Comparison of ENCODE assay signal across 8 mouse cellular contexts in the genomic region with DNA sequence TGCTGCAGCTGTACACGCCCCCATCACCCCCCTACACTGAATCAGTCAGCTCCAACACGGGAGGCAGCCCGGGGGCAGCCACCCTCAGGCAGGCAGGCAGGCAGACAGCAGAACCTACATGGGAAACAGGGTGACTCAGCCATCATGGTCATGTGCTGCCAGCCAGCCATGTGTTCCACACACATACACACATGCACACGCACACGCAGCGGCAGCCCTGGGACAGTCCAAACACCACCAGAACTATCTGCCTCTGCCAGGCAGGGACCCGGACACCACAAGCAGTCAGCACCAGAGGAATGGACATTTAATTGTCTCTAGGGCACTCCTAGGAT. TPM values are rescaled to one million over a fixed set of nuclear protein-coding genes. Genes with fewer than 3 reads are reported as not detected.
DNase-seq lines count a peak whose midpoint lies in the region; ATAC-seq and TF ChIP-seq lines count a peak whose summit lies in the region.

No protein-coding gene starts in this region.

- H3K27ac ChIP-seq in left cerebral cortex, adult 2 months = peak overlapping the region; percentile 94
- no peak overlapping the region for H3K27ac ChIP-seq in neural tube, embryonic 15.5 days (replicated peaks)

- no peak for TF ChIP-seq CTCF in left cerebral cortex, adult 2 months (IDR thresholded peaks at IDR 0.05)

- ATAC-seq in CD4-positive, CD25-positive, alpha-beta regulatory T cell, adult 4 months = no peak
- no peak for ATAC-seq in neural tube, embryonic 15.5 days (ENCODE audit: low FRiP score)

- H3K9me3 ChIP-seq in neural tube, embryonic 15.5 days (replicated peaks) = no peaks in the 10 kb centered on the region

- no peak overlapping the region for H3K9ac ChIP-seq in neural tube, embryonic 15.5 days (replicated peaks)

- WGBS in neural tube, embryonic 15.5 days = 90% methylated on average over 7 of the region's 7 CpGs

- peaks cover 10% of the 10 kb centered on the region for H3K36me3 ChIP-seq in neural tube, embryonic 15.5 days

- intact Hi-C loops in left cerebral cortex, adult 2 months (cut with DNase I) = no loop called here

- peaks cover 38% of the 10 kb centered on the region for H3K4me1 ChIP-seq in neural tube, embryonic 15.5 days

- H3K4me2 ChIP-seq in neural tube, embryonic 15.5 days = peak overlapping the region; percentile 87

- no peaks in the 10 kb centered on the region for H3K27me3 ChIP-seq in neural tube, embryonic 15.5 days (replicated peaks)

- peak; percentile 37 for DNase-seq in CD4-positive, CD25-positive, alpha-beta regulatory T cell, adult 2 months (ENCODE audit: low read depth, low spot score)
- DNase-seq in right cerebral cortex, adult 18-20 months = peak; percentile 86
- DNase-seq in right cerebral cortex, postnatal 14 days = no peak
- peak; percentile 69 to 70 for DNase-seq in left cerebral cortex, adult 2 months (ENCODE audit: extremely low spot score in 1 of 2, low spot score in 2 of 2)
- no peak for DNase-seq in retina, embryonic 14.5 days (ENCODE audit: low spot score)
- DNase-seq in cerebellum, postnatal 10 days = no peak

- peak overlapping the region; percentile 89 for H3K4me3 ChIP-seq in left cerebral cortex, adult 2 months
- peak overlapping the region; percentile 91; the same call in 1 of the 2 replicates for H3K4me3 ChIP-seq in neural tube, embryonic 15.5 days (replicated peaks)

RNA-seq across cellular contexts. Expression of gene Sh3bgrl3, which starts 1.5 kb away (rescaled TPM):
- polyA plus RNA-seq in CD4-positive, CD25-positive, alpha-beta regulatory T cell, adult 4 months (2017; shearing (Covaris generic)) = 1,000 to 10,000 TPM in 1 of 2 experiments, 100 to 1,000 TPM in 1; 977 to 1,004 TPM
- 100 to 1,000 TPM; 185 to 191 TPM for total RNA-seq in left cerebral cortex, adult 2 months (2021)
- 436 and 479 TPM in 2 replicates for polyA plus RNA-seq in neural tube, embryonic 15.5 days (2015; fragmentation: Nextera tagmentation; extraction: Ambion mirVana)

RNA-seq across cellular contexts. Expression of gene Ubxn11, which starts 24.7 kb away (rescaled TPM):
- polyA plus RNA-seq in CD4-positive, CD25-positive, alpha-beta regulatory T cell, adult 4 months (2017; shearing (Covaris generic)) = 10 to 100 TPM; 31.2 to 54.2 TPM
- 10 to 100 TPM; 39.7 to 47.1 TPM for total RNA-seq in left cerebral cortex, adult 2 months (2021)
- polyA plus RNA-seq in neural tube, embryonic 15.5 days (2015; fragmentation: Nextera tagmentation; extraction: Ambion mirVana) = 16.2 and 19.4 TPM in 2 replicates

RNA-seq across cellular contexts. Expression of gene Cd52, which starts 32.2 kb away (rescaled TPM):
- polyA plus RNA-seq in CD4-positive, CD25-positive, alpha-beta regulatory T cell, adult 4 months (2017; shearing (Covaris generic)) = 1,000 to 10,000 TPM; 2,918 to 3,094 TPM
- total RNA-seq in left cerebral cortex, adult 2 months (2021) = 1 to 10 TPM; 2.6 to 3.3 TPM
- 5.6 and 29.0 TPM in 2 replicates for polyA plus RNA-seq in neural tube, embryonic 15.5 days (2015; fragmentation: Nextera tagmentation; extraction: Ambion mirVana)

RNA-seq across cellular contexts. Expression of gene Cep85, which starts 59.8 kb away (rescaled TPM):
- polyA plus RNA-seq in CD4-positive, CD25-positive, alpha-beta regulatory T cell, adult 4 months (2017; shearing (Covaris generic)) = 100 to 1,000 TPM in 1 of 2 experiments, 10 to 100 TPM in 1; 72.5 to 166 TPM
- total RNA-seq in left cerebral cortex, adult 2 months (2021) = 10 to 100 TPM; 14.9 to 16.5 TPM
- polyA plus RNA-seq in neural tube, embryonic 15.5 days (2015; fragmentation: Nextera tagmentation; extraction: Ambion mirVana) = 18.9 and 34.8 TPM in 2 replicates

Comparison
In these comparisons a context has a peak if more than half of its experiments do, and no peak if none do; other contexts are left out.
1. DNase-seq: peak in CD4-positive, CD25-positive, alpha-beta regulatory T cell, adult 2 months (single experiment), right cerebral cortex, adult 18-20 months (single experiment) and left cerebral cortex, adult 2 months (2 of 2); none in right cerebral cortex, postnatal 14 days (single experiment), retina, embryonic 14.5 days (single experiment) and cerebellum, postnatal 10 days (0 of 2).
2. RNA of gene Cd52, which starts 32.2 kb away (polyA plus RNA-seq): 2,918 to 3,094 TPM in CD4-positive, CD25-positive, alpha-beta regulatory T cell, adult 4 months; 5.6 to 29.0 TPM in neural tube, embryonic 15.5 days; every median in the first group is over 10 times any median in the second.